Comparison of ENCODE assay signal across 22 mouse cellular contexts in genomic region chr16:21549751-21550150, GRCm38 (mm10).
DNase-seq lines count a peak whose midpoint lies in the region; ATAC-seq lines count a peak whose summit lies in the region.
"Had no signal": no experiment of that assay in that cellular context is flagged by ENCODE, and none has a peak within 500 bp of the region (broad histone marks: within the 10 kb centered on the region; RNA-seq: fewer than 3 reads in every experiment).

No protein-coding gene starts in this region.

- no peak overlapping the region for H3K4me2 ChIP-seq in kidney, embryonic 14.5 days (replicated peaks; ENCODE audit: low read depth, low read length)
- no peak overlapping the region for H3K4me2 ChIP-seq in midbrain, embryonic 11.5 days
- H3K4me2 ChIP-seq: forebrain, embryonic 13.5 days had no signal

- no peak for ATAC-seq in kidney, embryonic 14.5 days (ENCODE audit: low FRiP score, low TSS enrichment)
- no peak for ATAC-seq in midbrain, embryonic 11.5 days (ENCODE audit: low FRiP score)
- ATAC-seq: activated CD4-positive, CD25-positive, alpha-beta regulatory T cell, adult 4 months; forebrain, embryonic 13.5 days; intestine, postnatal 0 days had no signal

- no peaks in the 10 kb centered on the region for H3K27me3 ChIP-seq in kidney, embryonic 14.5 days (ENCODE audit: control insufficient read depth, insufficient read depth, low read length)
- no peaks in the 10 kb centered on the region for H3K27me3 ChIP-seq in midbrain, embryonic 11.5 days (ENCODE audit: control insufficient read depth, insufficient read depth, low read length)
- H3K27me3 ChIP-seq in midbrain, embryonic 10.5 days (ENCODE audit: low read depth, poor library complexity, severe bottlenecking) = no peaks in the 10 kb centered on the region
- H3K27me3 ChIP-seq: CH12.LX; forebrain, embryonic 13.5 days had no signal

- no peaks in the 10 kb centered on the region for H3K9me3 ChIP-seq in kidney, embryonic 14.5 days (ENCODE audit: control insufficient read depth, low read length)
- H3K9me3 ChIP-seq in midbrain, embryonic 11.5 days (ENCODE audit: control insufficient read depth, low read length) = no peaks in the 10 kb centered on the region
- H3K9me3 ChIP-seq in midbrain, embryonic 10.5 days (replicated peaks) = no peaks in the 10 kb centered on the region
- H3K9me3 ChIP-seq: forebrain, embryonic 13.5 days had no signal

- 78% methylated on average over 4 of the region's 4 CpGs for WGBS in kidney, embryonic 14.5 days
- 92% methylated on average over 4 of the region's 4 CpGs for WGBS in midbrain, embryonic 11.5 days
- WGBS in midbrain, embryonic 10.5 days = 89% methylated on average over 4 of the region's 4 CpGs

- no peak overlapping the region for H3K4me3 ChIP-seq in kidney, embryonic 14.5 days (ENCODE audit: low read length)
- H3K4me3 ChIP-seq in midbrain, embryonic 11.5 days (ENCODE audit: low read depth, low read length) = no peak overlapping the region
- H3K4me3 ChIP-seq in midbrain, embryonic 10.5 days = no peak overlapping the region
- H3K4me3 ChIP-seq: forebrain, embryonic 13.5 days had no signal

- DNase-seq in adrenal gland, postnatal 10 days = peak; percentile 26
- DNase-seq in adrenal gland, adult (ENCODE audit: inconsistent age in 2 of 2, low spot score in 1 of 2) = no peak
- DNase-seq in kidney, adult 11 months = peak; percentile 66
- peak; percentile 76 for DNase-seq in midbrain, embryonic 11.5 days (ENCODE audit: low spot score, missing footprints)
- no peak for DNase-seq in midbrain, embryonic 10.5 days (ENCODE audit: low spot score)
- peak; percentile 51 to 63 for DNase-seq in kidney, postnatal 25 days
- DNase-seq in layer of hippocampus, adult 9-11 months = no peak
- DNase-seq: cerebellum, adult 9-10 months; cerebellum, postnatal 36 days; gastrocnemius, postnatal 10 days; layer of hippocampus, postnatal 36 days; left cerebral cortex, postnatal 4 days; lung, adult 2 months; lung, postnatal 10 days; thymus, postnatal 4 days had no signal

- no peaks in the 10 kb centered on the region for H3K4me1 ChIP-seq in kidney, embryonic 14.5 days (ENCODE audit: control insufficient read depth, insufficient read depth, low read length)
- peaks cover 3% of the 10 kb centered on the region; the same call in 1 of the 2 replicates for H3K4me1 ChIP-seq in midbrain, embryonic 11.5 days (ENCODE audit: control insufficient read depth, insufficient read depth, low read length)
- H3K4me1 ChIP-seq in midbrain, embryonic 10.5 days = peaks cover 12% of the 10 kb centered on the region
- H3K4me1 ChIP-seq: forebrain, embryonic 13.5 days had no signal

- H3K36me3 ChIP-seq in kidney, embryonic 14.5 days (ENCODE audit: control insufficient read depth, insufficient read depth, low read length) = no peaks in the 10 kb centered on the region
- no peaks in the 10 kb centered on the region for H3K36me3 ChIP-seq in midbrain, embryonic 11.5 days (ENCODE audit: control insufficient read depth, insufficient read depth, low read length)
- H3K36me3 ChIP-seq in midbrain, embryonic 10.5 days = no peaks in the 10 kb centered on the region

- H3K27ac ChIP-seq in kidney, embryonic 14.5 days (ENCODE audit: low read depth, low read length) = no peak overlapping the region
- no peak overlapping the region for H3K27ac ChIP-seq in midbrain, embryonic 11.5 days (ENCODE audit: low read depth, low read length)
- H3K27ac ChIP-seq in midbrain, embryonic 10.5 days (replicated peaks) = no peak overlapping the region
- H3K27ac ChIP-seq: forebrain, embryonic 13.5 days; liver, embryonic 14.5 days; macrophage had no signal

- no peak overlapping the region for H3K9ac ChIP-seq in kidney, embryonic 14.5 days (ENCODE audit: low read depth, low read length)
- H3K9ac ChIP-seq in midbrain, embryonic 11.5 days (ENCODE audit: low read length) = no peak overlapping the region; the same call in 1 of the 2 replicates
- H3K9ac ChIP-seq: forebrain, embryonic 13.5 days; liver, embryonic 14.5 days had no signal

Comparison
In these comparisons a context has a peak if more than half of its experiments do, and no peak if none do; other contexts are left out.
1. DNase-seq: peak in adrenal gland, postnatal 10 days (single experiment), kidney, adult 11 months (single experiment), midbrain, embryonic 11.5 days (single experiment) and kidney, postnatal 25 days (2 of 2); none in adrenal gland, adult (0 of 2), midbrain, embryonic 10.5 days (single experiment) and layer of hippocampus, adult 9-11 months (single experiment).